Mouse (Mus musculus) myocyte (in vitro differentiated cells): ENCODE data around the gene Lgals9.

Experiments used
- CEBPB ChIP-seq: IDR thresholded peaks from 2 replicates; pipeline ENCODE4 v1.6.1; 2011; ENCODE audit warnings: mild to moderate bottlenecking, moderate library complexity; ENCODE audit not compliant: poor library complexity, insufficient read depth, severe bottlenecking
- E2F4 ChIP-seq: IDR thresholded peaks from one replicate; pipeline ENCODE4 v1.6.1; 2011; ENCODE audit warnings: mild to moderate bottlenecking, control low read depth, moderate library complexity; ENCODE audit not compliant: insufficient read depth
- MAX ChIP-seq: IDR thresholded peaks from one replicate; pipeline ENCODE4 v1.6.1; 2011; ENCODE audit warnings: low read depth, mild to moderate bottlenecking, control low read depth
- MYOD1 ChIP-seq, 3 experiments: IDR thresholded peaks; one replicate each; pipeline ENCODE4 v1.6.1; 2011; ENCODE audit warnings: control low read depth in 2 of 3, low read depth in 2 of 3, mild to moderate bottlenecking in 2 of 3, moderate library complexity in 1 of 3; ENCODE audit not compliant: insufficient read length in 2 of 3, control insufficient read depth in 1 of 3
- MYOG ChIP-seq, 3 experiments: IDR thresholded peaks; one replicate each; pipeline ENCODE4 v1.6.1; 2011; ENCODE audit warnings: control low read depth in 2 of 3, low read depth in 2 of 3, mild to moderate bottlenecking in 2 of 3; ENCODE audit not compliant: insufficient read length in 2 of 3, control insufficient read depth in 1 of 3, insufficient read depth in 1 of 3
- POLR2A ChIP-seq: IDR thresholded peaks from one replicate; pipeline ENCODE4 v1.6.1; 2011; ENCODE audit warnings: low read depth, mild to moderate bottlenecking, control low read depth, moderate library complexity; ENCODE audit not compliant: insufficient read length
- POLR2AphosphoS2 ChIP-seq: IDR thresholded peaks from one replicate; pipeline ENCODE4 v1.6.1; 2011; ENCODE audit warnings: low read depth, control low read depth; ENCODE audit not compliant: insufficient read length
- REST ChIP-seq: IDR thresholded peaks from one replicate; pipeline ENCODE4 v1.6.1; 2011; ENCODE audit warnings: mild to moderate bottlenecking, control low read depth, moderate library complexity; ENCODE audit not compliant: insufficient read depth, insufficient read length
- TCF12 ChIP-seq: IDR thresholded peaks from one replicate; pipeline ENCODE4 v1.6.1; 2011; ENCODE audit warnings: mild to moderate bottlenecking, control low read depth; ENCODE audit not compliant: poor library complexity, insufficient read depth, severe bottlenecking
- USF1 ChIP-seq: IDR thresholded peaks from one replicate; pipeline ENCODE4 v1.6.1; 2011; ENCODE audit warnings: low read depth, mild to moderate bottlenecking, control low read depth, moderate library complexity

- TF ChIP-seq POLR2AphosphoS2 (no peak), E2F4 (no peak), POLR2A (no peak), TCF12 (no peak), MAX (no peak), USF1 (no peak), CEBPB (no peak), MYOD1 (IDR thresholded peaks at IDR 0.05; ENCODE audit: control insufficient read depth in 1 of 3, insufficient read length in 2 of 3, low read depth in 2 of 3) (no peak), REST (no peak), MYOG (IDR thresholded peaks at IDR 0.05; ENCODE audit: control insufficient read depth in 1 of 3, insufficient read depth in 1 of 3, insufficient read length in 2 of 3, low read depth in 2 of 3) (no peak)
Observed at GRCm38 (mm10) chr11:78982042-78982441, 2.7 kb downstream of the Lgals9 start.
